Mouse (Mus musculus) olfactory bulb, adult 2 months (tissue): ENCODE data around the gene Stat3.

Experiments
- CTCF ChIP-seq: fragments of 200-500 bp; IDR thresholded peaks from 2 replicates; pipeline ENCODE4 v1.5.1; 2012; ENCODE audit warnings: low read depth, mild to moderate bottlenecking, low read length, moderate library complexity; ENCODE audit not compliant: insufficient read depth
- POLR2A ChIP-seq: fragments of 200-500 bp; IDR thresholded peaks from 2 replicates; pipeline ENCODE4 v1.6.1; 2012; ENCODE audit warnings: mild to moderate bottlenecking, low read depth, low read length, moderate library complexity; ENCODE audit not compliant: insufficient read depth

- TF ChIP-seq CTCF = no peak
- no peak for TF ChIP-seq POLR2A
These were observed 31.2 kb upstream of the Stat3 start, which contains the start of gene Cavin1 for GRCm38 (mm10) chr11:100970557-100970937.
